Mouse (Mus musculus) ES-E14 (cell line): ENCODE results near the gene Hdac11.

Source experiments
- HCFC1 ChIP-seq: IDR thresholded peaks from 2 replicates; pipeline ENCODE4 v1.6.1; 2012; ENCODE audit warnings: low read length, inconsistent platforms, borderline replicate concordance; ENCODE audit not compliant: insufficient read depth
- MAFK ChIP-seq: IDR thresholded peaks from 2 replicates; pipeline ENCODE4 v1.6.1; 2014; ENCODE audit warnings: mild to moderate bottlenecking, low read depth, low read length, inconsistent platforms; ENCODE audit not compliant: insufficient read depth
- ZC3H11A ChIP-seq: IDR thresholded peaks from 2 replicates; pipeline ENCODE4 v1.6.1; 2012; ENCODE audit warnings: low read depth, mild to moderate bottlenecking, inconsistent platforms, low read length, borderline replicate concordance

GRCm38 (mm10) chr6:91209780-91210179 lies 53.3 kb downstream of the Hdac11 start:
- TF ChIP-seq MAFK: no peak
- TF ChIP-seq HCFC1: no peak
- TF ChIP-seq ZC3H11A: no peak
